Mouse (Mus musculus) liver, embryonic 13.5 days (tissue): ENCODE data around the gene Siglec1. TPM values are rescaled to one million over a fixed set of nuclear protein-coding genes. Genes with fewer than 3 reads are reported as not detected.

Source experiments
- ATAC-seq: fragments of 200-750 bp; cut with Nextera tagmentation; 2 replicates; pipeline ENCODE4 v1.8.0; 2017; ENCODE audit warnings: low read depth, mild to moderate bottlenecking, moderate number of reproducible peaks, moderate library complexity
- DNase-seq: peaks from one replicate; pipeline ENCODE4 v3.0.0; 2022
- H3K27ac ChIP-seq: fragments of 300-500 bp; sonication (generic); 2 replicates; pipeline ENCODE4 v1.5.1; 2015; ENCODE audit warnings: moderate library complexity, mild to moderate bottlenecking, inconsistent platforms
- H3K27me3 ChIP-seq: fragments of 300-500 bp; sonication (generic); 2 replicates; pipeline ENCODE4 v1.6.1; 2015; ENCODE audit warnings: mild to moderate bottlenecking, inconsistent platforms
- H3K36me3 ChIP-seq: fragments of 300-500 bp; sonication (generic); 2 replicates; pipeline ENCODE4 v1.6.1; 2015; ENCODE audit warnings: mild to moderate bottlenecking, inconsistent platforms
- H3K4me1 ChIP-seq: fragments of 300-500 bp; sonication (generic); replicated peaks from 2 replicates; pipeline ENCODE4 v1.6.1; 2015; ENCODE audit warnings: inconsistent platforms
- H3K4me2 ChIP-seq: fragments of 300-500 bp; sonication (generic); 2 replicates; pipeline ENCODE4 v1.6.1; 2015; ENCODE audit warnings: inconsistent platforms, mild to moderate bottlenecking, moderate library complexity
- H3K4me3 ChIP-seq: fragments of 300-500 bp; sonication (generic); replicated peaks from 2 replicates; pipeline ENCODE4 v1.5.1; 2015; ENCODE audit warnings: mild to moderate bottlenecking, inconsistent platforms
- H3K9ac ChIP-seq: fragments of 300-500 bp; sonication (generic); 2 replicates; pipeline ENCODE4 v1.6.1; 2015; ENCODE audit warnings: mild to moderate bottlenecking, inconsistent platforms
- H3K9me3 ChIP-seq: fragments of 300-500 bp; sonication (generic); replicated peaks from 2 replicates; pipeline ENCODE4 v1.6.1; 2016; ENCODE audit warnings: inconsistent platforms
- WGBS: fragments of 180-500 bp; shearing (Covaris S2); methylation state at CpG from one replicate; pipeline ENCODE4 v1.1.7; 2015; ENCODE audit not compliant: insufficient replicate concordance; 5-methylcytosine and 5-hydroxymethylcytosine counted together
- polyA plus RNA-seq: library from polyadenylated mRNA; unstranded; fragments of >200 nt; fragmentation: Nextera tagmentation; extraction: Ambion mirVana; gene quantifications from 2 replicates; pipeline ENCODE4 v1.2.1, GENCODE M21; 2015

The Siglec1 gene
- 0.49 and 0.56 TPM in 2 replicates for polyA plus RNA-seq

DNA sequence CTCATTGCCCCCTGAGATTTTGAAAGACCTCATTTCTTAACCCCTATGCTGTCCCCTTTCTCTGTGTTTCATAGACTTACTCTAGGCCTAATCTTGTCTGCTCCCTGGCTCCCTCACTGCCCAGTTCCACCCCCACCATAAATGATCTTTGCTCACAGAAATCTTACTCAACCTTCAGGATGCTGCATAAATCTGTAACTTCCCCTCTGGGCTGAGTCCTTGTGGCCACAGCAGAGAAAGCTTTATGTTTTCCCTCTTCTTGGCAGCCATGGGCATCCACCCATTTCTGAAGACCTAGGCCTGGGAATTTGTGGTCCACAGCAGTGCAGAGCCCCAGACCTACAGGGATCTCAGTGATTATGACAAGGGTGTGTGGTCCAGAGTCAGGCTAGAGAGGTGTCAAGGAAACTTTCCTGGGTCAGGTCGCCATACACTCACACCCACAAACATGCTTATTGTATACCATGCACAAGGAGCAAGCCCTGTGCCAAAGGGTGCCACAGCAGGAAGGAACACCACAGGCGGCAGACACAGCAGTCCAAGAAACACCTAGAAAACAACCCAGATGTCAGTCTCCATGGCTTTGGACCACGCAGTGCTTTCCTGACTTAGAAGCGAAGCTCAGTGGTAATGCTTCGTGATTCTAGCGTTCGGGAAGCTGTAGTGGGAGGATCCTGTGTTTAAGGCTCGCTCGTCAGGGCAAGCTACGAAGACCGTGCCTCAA, at the start of gene Siglec1:
Gene Siglec1 (minus strand): TSS at position 99 of the 724 bp plus-strand sequence.
- no peak within 1 kb of the TSS for H3K4me2 ChIP-seq
- H3K27ac ChIP-seq: no peak within 1 kb of the TSS
- DNase-seq: no peak
- 44% methylated on average over 11 of the region's 11 CpGs for WGBS
- H3K36me3 ChIP-seq: no peaks in the 10 kb centered on the region
- no peaks in the 10 kb centered on the region for H3K9me3 ChIP-seq
- H3K9ac ChIP-seq: no peak within 1 kb of the TSS
- peaks cover 13% of the 10 kb centered on the region; the same call in 1 of the 2 replicates for H3K27me3 ChIP-seq
- no peak for ATAC-seq
- peaks cover 3% of the 10 kb centered on the region; the same call in 1 of the 2 replicates for H3K4me1 ChIP-seq
- H3K4me3 ChIP-seq: no peak within 1 kb of the TSS

GRCm38 (mm10) chr2:131135521-131136139, 49.1 kb upstream of the Siglec1 start:
- peak overlapping the region; percentile 81 for H3K9ac ChIP-seq
- no peaks in the 10 kb centered on the region for H3K9me3 ChIP-seq
- H3K27me3 ChIP-seq: no peaks in the 10 kb centered on the region
- DNase-seq: peak; percentile 84
- H3K36me3 ChIP-seq: 0 out of 2 replicates have a peak, but pooled peaks cover 11% of the 10 kb centered on the region
- peak overlapping the region; percentile 99 for H3K27ac ChIP-seq
- 6% methylated on average over 11 of the region's 11 CpGs for WGBS
- H3K4me1 ChIP-seq: peaks cover 88% of the 10 kb centered on the region
- peak overlapping the region; percentile 65 for H3K4me2 ChIP-seq
- ATAC-seq: peak; percentile 100
- H3K4me3 ChIP-seq: peak overlapping the region; percentile 34

DNA sequence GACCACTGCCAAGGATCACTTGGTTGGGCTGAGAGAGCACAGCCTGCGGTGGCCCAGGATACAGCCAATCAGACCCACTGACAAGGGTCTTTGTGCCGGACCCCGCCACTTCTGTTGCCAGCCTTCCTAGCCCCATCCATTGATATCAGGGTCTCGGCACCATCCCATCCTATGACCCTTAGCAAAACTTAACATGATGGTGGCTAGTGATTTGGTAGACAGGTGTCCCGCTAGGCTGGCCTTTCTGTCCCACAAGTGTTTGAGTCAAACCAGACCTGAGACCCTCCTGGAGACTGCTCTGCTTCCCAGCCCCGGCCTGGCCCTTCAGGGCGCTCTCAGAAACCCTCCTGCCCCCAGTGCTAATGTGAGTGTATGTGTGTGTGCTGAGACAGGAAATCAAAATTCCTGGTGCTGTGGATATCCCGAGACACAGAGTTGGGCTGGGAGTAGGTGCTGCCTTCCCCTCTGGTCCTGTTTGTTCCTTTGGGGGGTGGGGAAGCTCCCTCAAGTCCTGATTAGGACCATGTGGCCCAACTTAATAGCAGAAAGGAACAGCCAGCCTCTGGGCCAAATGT, 48.3 kb upstream of the Siglec1 start:
- Histone ChIP-seq H3K9me3 (no peaks in the 10 kb centered on the region), H3K4me3 (peak overlapping the region; percentile 34), H3K36me3 (0 out of 2 replicates have a peak, but pooled peaks cover 11% of the 10 kb centered on the region), H3K4me2 (peak overlapping the region; percentile 65), H3K4me1 (peaks cover 87% of the 10 kb centered on the region), H3K9ac (peak overlapping the region; percentile 81), H3K27me3 (no peaks in the 10 kb centered on the region), H3K27ac (peak overlapping the region; percentile 99)
- ATAC-seq (no peak), DNase-seq (no peak)
- WGBS: 72% methylated on average over 8 of the region's 8 CpGs

DNA sequence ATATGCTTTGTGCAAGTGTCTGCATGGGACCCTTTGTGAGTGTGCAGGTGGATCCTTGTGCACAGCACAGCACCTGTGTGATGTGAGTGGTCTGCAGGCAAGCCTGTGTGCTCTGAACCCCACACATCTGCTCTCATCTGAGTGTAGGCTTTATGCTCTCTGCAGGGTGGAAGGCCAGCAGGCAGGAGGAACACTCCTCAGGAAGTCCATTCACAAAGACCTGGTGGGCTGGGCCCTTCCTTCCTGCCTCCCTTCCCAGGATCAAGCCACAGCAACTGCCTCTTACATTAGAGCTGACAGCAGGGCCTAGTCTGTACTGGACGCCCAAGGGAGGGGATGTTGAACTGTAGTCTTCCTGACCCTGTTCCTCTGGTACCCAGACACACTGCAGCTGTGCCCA, 47.8 kb upstream of the Siglec1 start:
- H3K4me2 ChIP-seq: no peak overlapping the region
- H3K27ac ChIP-seq: peak overlapping the region; percentile 99
- DNase-seq: no peak
- no peaks in the 10 kb centered on the region for H3K9me3 ChIP-seq
- H3K27me3 ChIP-seq: no peaks in the 10 kb centered on the region
- no peak overlapping the region for H3K4me3 ChIP-seq
- H3K9ac ChIP-seq: peak overlapping the region; percentile 81
- 38% methylated on average over 1 of the region's 1 CpGs for WGBS
- H3K4me1 ChIP-seq: peaks cover 87% of the 10 kb centered on the region
- ATAC-seq: no peak
- 0 out of 2 replicates have a peak, but pooled peaks cover 7% of the 10 kb centered on the region for H3K36me3 ChIP-seq

GRCm38 (mm10) chr2:131132930-131133547, 46.5 kb upstream of the Siglec1 start, which contains the start of gene Gm11037:
Gene Gm11037, plus strand, starts transcription at chr2:131133497.
- WGBS: 84% methylated on average over 9 of the region's 9 CpGs

DNA sequence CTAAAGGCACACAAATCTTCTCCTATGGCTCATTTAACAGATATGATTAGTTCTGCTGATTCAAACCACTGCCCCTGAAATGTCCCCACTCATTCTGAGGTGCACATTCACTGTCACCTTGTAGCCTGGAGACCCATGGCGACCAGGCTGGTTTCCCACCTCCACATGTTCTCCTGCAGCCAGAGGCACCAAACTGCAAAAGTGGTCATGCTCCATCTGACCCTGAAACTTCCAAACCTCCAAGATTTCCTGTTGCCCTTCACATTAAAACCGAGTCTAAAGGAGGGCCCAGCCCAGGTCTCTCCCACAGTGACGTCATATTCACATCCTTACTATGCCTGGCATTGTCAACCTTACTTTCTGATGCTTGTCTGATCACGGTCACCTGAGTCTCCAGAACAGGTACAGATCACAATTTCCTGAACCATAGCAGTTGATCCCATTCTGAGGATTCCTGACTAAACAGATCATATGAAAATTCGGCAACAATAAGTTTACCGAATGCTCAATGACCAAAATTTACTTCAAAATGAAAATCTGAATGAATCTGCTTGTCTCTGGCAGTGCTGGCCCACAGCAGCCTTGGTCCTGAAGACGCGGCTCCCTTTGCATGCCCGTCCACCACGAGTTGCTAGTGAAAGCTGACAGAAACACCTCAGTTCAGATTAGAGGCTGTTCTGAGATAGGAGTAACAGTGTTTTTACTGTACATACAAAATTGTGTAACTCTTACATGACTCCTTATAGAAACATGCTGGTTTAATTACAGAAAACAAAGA, 45.7 kb upstream of the Siglec1 start:
- Histone ChIP-seq H3K9ac (0 out of 2 replicates have a peak overlapping the region, but pooled peaks have one; percentile 29), H3K4me3 (no peak overlapping the region), H3K4me1 (peaks cover 91% of the 10 kb centered on the region), H3K4me2 (no peak overlapping the region), H3K9me3 (no peaks in the 10 kb centered on the region), H3K36me3 (no peaks in the 10 kb centered on the region), H3K27me3 (0 out of 2 replicates have a peak, but pooled peaks cover 4% of the 10 kb centered on the region), H3K27ac (peak overlapping the region; percentile 70)
- no peak for DNase-seq
- ATAC-seq: no peak
- WGBS: 76% methylated on average over 10 of the region's 10 CpGs

More at GRCm38 (mm10) chr2:131132930-131133547, 46.5 kb upstream of the Siglec1 start, which contains the start of gene Gm11037:
- no peaks in the 10 kb centered on the region for H3K9me3 ChIP-seq
- no peak within 1 kb of the TSS for H3K4me3 ChIP-seq
- no peaks in the 10 kb centered on the region for H3K36me3 ChIP-seq
- H3K4me1 ChIP-seq: peaks cover 91% of the 10 kb centered on the region
- H3K4me2 ChIP-seq: no peak within 1 kb of the TSS
- H3K27me3 ChIP-seq: 0 out of 2 replicates have a peak, but pooled peaks cover 3% of the 10 kb centered on the region
- peak within 1 kb of the TSS; percentile 99 for H3K27ac ChIP-seq
- no peak for ATAC-seq
- DNase-seq: no peak
- peak within 1 kb of the TSS; percentile 81 for H3K9ac ChIP-seq

DNA sequence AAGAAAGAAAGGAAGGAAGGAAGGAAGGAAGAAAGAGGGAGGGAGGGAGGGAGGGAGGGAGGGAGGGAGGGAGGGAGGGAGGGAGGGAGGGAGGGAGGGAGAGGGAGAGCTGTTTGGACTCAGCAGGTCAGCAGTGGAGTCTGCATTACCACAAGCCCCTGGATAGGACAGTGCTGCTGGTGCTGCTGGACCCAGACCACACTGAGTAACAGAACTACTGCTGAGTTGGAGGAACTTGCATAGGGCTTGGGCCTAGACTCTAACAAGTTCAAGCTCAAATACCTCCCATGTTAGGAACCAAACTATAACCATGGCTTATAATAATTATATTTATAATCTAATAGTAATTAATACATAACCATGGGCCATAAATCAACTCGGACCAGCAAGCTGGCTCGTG, 44.3 kb upstream of the Siglec1 start:
- Histone ChIP-seq H3K4me2 (no peak overlapping the region), H3K4me3 (no peak overlapping the region), H3K9ac (no peak overlapping the region), H3K36me3 (no peaks in the 10 kb centered on the region), H3K9me3 (no peaks in the 10 kb centered on the region), H3K27me3 (0 out of 2 replicates have a peak, but pooled peaks cover 4% of the 10 kb centered on the region), H3K27ac (peak overlapping the region; percentile 70), H3K4me1 (peaks cover 91% of the 10 kb centered on the region)
- DNase-seq (no peak), ATAC-seq (no peak)
- WGBS: 86% methylated on average over 2 of the region's 2 CpGs

GRCm38 (mm10) chr2:131129836-131130235, 43.3 kb upstream of the Siglec1 start:
- Histone ChIP-seq H3K9me3 (no peaks in the 10 kb centered on the region), H3K4me1 (peaks cover 90% of the 10 kb centered on the region), H3K4me3 (no peak overlapping the region), H3K27ac (peak overlapping the region; percentile 86), H3K27me3 (peaks cover 8% of the 10 kb centered on the region; the same call in 1 of the 2 replicates), H3K36me3 (no peaks in the 10 kb centered on the region), H3K9ac (peak overlapping the region; percentile 82), H3K4me2 (peak overlapping the region; percentile 92)
- peak; percentile 70 for DNase-seq
- ATAC-seq: peak; percentile 80
- 37% methylated on average over 5 of the region's 5 CpGs for WGBS

GRCm38 (mm10) chr2:131128636-131129157, 42.1 kb upstream of the Siglec1 start:
- Histone ChIP-seq H3K9ac (peak overlapping the region; percentile 82; the same call in 1 of the 2 replicates), H3K9me3 (no peaks in the 10 kb centered on the region), H3K36me3 (no peaks in the 10 kb centered on the region), H3K27me3 (peaks cover 11% of the 10 kb centered on the region; the same call in 1 of the 2 replicates), H3K4me3 (peak overlapping the region; percentile 64), H3K4me1 (peaks cover 83% of the 10 kb centered on the region), H3K27ac (peak overlapping the region; percentile 86), H3K4me2 (peak overlapping the region; percentile 92)
- WGBS: 61% methylated on average over 3 of the region's 3 CpGs
- DNase-seq (no peak), ATAC-seq (no peak)

DNA sequence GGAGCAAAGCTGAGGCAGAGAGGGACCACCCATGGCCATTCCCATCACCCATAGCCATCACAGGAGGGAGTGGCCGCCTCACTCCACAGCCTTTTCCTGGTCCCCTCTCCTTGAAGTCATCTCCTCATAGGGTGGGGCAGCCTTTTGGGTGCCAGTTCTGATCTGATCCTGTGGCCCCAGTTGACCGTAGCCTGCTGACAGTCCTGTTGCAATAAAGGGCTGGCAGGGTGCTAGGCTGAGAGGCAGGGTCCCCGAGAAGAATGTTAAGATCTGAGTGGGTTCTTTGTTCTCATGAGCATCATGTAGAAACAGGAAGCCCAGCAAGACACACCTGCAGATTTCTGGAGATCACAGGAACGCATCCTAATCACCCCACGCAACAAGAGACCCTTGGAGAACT, 41.6 kb upstream of the Siglec1 start:
- DNase-seq: no peak
- Histone ChIP-seq H3K9ac (peak overlapping the region; percentile 82), H3K27me3 (peaks cover 13% of the 10 kb centered on the region; the same call in 1 of the 2 replicates), H3K4me1 (peaks cover 78% of the 10 kb centered on the region), H3K36me3 (no peaks in the 10 kb centered on the region), H3K9me3 (no peaks in the 10 kb centered on the region), H3K4me2 (peak overlapping the region; percentile 92), H3K4me3 (peak overlapping the region; percentile 64), H3K27ac (peak overlapping the region; percentile 86)
- WGBS: 67% methylated on average over 5 of the region's 5 CpGs
- no peak for ATAC-seq
